Mouse (Mus musculus): Measurements from ENCODE around the gene Mipol1. TPM values are rescaled to one million over a fixed set of nuclear protein-coding genes. Genes with fewer than 3 reads are reported as not detected.
A peak's percentile ranks its signal among the peaks of the same experiment; 100 is the strongest.
"Not testable (repeated sequence)": the region's sequence is repeated elsewhere in the genome, so short reads cannot be mapped to it uniquely, and the experiment has no call there.

Gene Mipol1
- polyA plus RNA-seq, 1 experiment from 2014 or later, result 4.1 TPM

DNA sequence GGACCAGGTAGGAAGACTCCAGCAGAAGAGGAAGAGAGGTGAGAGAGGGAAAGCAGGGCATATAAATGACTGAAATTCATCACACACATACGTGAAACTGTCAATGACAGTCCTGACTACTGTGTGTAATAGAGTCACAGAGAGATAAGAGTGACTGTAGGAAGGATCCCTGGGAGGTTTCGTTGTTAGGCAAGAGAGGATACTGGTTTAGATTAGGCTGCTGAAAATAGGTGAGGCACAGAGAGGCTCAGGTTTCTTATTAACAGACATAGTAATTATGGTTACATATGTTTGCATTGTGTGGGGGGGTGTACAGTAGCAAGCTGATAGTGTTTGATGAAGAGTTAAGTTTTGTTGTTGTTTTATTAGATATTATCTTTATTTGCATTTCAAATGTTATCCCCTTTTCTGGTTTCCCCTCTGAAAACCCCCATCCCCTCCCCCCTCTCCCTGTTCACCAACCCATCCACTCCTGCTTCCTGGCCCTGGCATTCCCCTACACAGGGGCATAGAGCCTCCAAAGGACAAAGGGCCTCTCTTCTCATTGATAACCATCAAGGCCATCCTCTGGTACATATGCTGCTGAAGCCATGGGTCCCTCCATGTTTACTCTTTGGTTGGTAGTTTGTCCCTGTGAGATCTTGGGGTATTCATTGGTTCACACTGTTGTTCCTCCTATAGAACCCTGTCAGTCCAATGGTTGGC, 157.5 kb downstream of the Mipol1 start:
- no peak for ATAC-seq (ENCODE audit: low FRiP score, low read depth)
- H3K4me2 ChIP-seq, result no peak overlapping the region
- no peaks in the 10 kb centered on the region for H3K4me1 ChIP-seq (replicated peaks)
- H3K9me3 ChIP-seq, result no peaks in the 10 kb centered on the region
- H3K27me3 ChIP-seq, result no peaks in the 10 kb centered on the region
- H3K27ac ChIP-seq (replicated peaks), result no peak overlapping the region
- WGBS, result 87% methylated on average over 2 of the region's 2 CpGs
- H3K36me3 ChIP-seq, result no peaks in the 10 kb centered on the region
- H3K9ac ChIP-seq, result no peak overlapping the region
- H3K4me3 ChIP-seq, result no peak overlapping the region

DNA sequence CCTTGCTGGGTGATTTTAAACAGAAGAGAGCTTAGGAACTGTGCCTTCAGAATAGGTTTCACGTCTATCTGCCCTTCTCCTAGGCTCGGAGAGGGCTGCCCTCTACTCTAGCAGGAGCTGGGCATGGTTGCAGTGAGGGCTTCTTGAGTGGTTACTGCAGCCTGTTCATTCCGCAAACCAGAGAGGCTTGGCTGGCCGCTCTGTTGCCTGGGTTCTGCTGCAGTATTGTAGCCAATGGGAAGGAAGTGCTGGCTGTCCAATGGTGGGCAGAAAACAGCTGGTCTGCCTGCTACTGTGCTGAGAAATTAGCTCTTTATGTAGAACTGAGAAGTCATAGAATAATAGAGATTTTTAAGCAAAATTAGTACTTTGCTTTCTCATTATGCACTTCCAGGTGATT, 169.3 kb downstream of the Mipol1 start:
- Histone ChIP-seq H3K4me3 (no peak overlapping the region), H3K27ac (replicated peaks) (no peak overlapping the region), H3K4me2 (no peak overlapping the region), H3K4me1 (replicated peaks) (no peaks in the 10 kb centered on the region), H3K36me3 (no peaks in the 10 kb centered on the region), H3K27me3 (no peaks in the 10 kb centered on the region), H3K9ac (no peak overlapping the region), H3K9me3 (no peaks in the 10 kb centered on the region)
- 50% methylated on average over 4 of the region's 4 CpGs for WGBS
- 0 out of 2 replicates have a peak, but pooled peaks have one; percentile 42 for ATAC-seq (ENCODE audit: low FRiP score, low read depth)

DNA sequence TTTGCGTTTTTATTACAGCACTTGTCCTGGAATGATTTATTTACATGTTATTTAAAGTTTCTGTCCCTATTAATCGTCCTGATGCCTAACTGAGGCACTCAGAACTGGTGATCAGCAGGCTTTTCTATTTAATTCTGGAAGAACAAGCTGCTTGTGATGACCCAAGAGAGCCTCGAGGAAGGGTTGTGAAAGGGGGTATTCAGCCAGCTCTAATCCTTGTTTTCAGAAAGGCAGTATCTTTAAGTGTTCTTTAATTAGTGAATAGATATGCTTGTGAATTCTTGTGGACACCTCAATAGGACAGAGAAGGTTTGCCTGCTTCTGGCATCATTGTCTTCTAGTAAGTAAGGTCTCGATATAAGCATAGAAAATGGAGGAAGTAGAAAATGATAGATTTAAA, 170.0 kb downstream of the Mipol1 start:
- H3K9ac ChIP-seq, result no peak overlapping the region
- ATAC-seq (ENCODE audit: low FRiP score, low read depth), result no peak
- 30% methylated on average over 4 of the region's 4 CpGs for WGBS
- no peak overlapping the region for H3K4me3 ChIP-seq
- no peaks in the 10 kb centered on the region for H3K36me3 ChIP-seq
- H3K27ac ChIP-seq (replicated peaks), result no peak overlapping the region
- no peaks in the 10 kb centered on the region for H3K9me3 ChIP-seq
- H3K27me3 ChIP-seq, result no peaks in the 10 kb centered on the region
- H3K4me1 ChIP-seq (replicated peaks), result no peaks in the 10 kb centered on the region
- H3K4me2 ChIP-seq, result no peak overlapping the region

DNA sequence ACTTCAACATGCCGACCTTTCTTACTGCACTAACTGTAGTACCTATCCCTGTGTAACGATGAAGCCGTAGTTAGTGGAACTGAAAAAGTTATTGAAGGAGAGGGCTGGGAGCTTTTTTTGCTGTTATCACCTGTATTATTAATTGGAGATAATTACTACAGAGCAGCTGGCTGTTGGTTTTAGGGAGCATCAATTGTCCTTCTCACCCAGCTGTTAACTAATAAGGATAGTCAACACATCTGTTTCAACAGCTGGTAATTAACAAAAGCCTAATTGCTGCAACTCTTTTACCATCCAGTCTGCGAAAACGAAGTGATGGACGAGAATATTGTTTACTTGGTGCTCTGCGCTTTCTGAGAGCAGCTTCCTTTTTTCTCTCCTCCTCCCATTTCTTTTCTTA, 170.9 kb downstream of the Mipol1 start:
- ATAC-seq (ENCODE audit: low FRiP score, low read depth), result no peak
- Histone ChIP-seq H3K27me3 (no peaks in the 10 kb centered on the region), H3K9me3 (no peaks in the 10 kb centered on the region), H3K4me1 (replicated peaks) (no peaks in the 10 kb centered on the region), H3K27ac (replicated peaks) (no peak overlapping the region), H3K4me3 (no peak overlapping the region), H3K4me2 (0 out of 2 replicates have a peak overlapping the region, but pooled peaks have one; percentile 2), H3K9ac (no peak overlapping the region), H3K36me3 (no peaks in the 10 kb centered on the region)
- 38% methylated on average over 7 of the region's 7 CpGs for WGBS

DNA sequence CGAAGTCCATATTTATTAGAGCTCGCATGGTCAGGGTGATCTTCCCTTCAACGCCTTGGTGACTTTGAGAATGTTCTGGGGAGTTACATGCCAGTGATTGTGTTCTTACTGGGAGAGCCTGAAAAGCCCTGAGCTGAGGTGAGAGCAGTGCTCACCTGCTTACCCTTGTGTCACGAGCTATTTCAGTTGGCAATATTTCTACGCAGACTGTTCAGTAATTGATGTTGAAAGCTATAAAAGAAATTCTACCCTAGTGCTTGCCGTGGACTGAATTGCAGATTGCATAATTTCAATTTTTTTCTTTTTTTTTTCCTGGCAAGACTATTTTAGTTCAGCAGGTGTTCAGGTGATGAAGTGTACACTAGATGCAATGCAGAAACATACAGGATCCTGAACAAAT, 172.1 kb downstream of the Mipol1 start:
- H3K4me1 ChIP-seq (replicated peaks), result no peaks in the 10 kb centered on the region
- no peaks in the 10 kb centered on the region for H3K36me3 ChIP-seq
- no peaks in the 10 kb centered on the region for H3K9me3 ChIP-seq
- WGBS, result 80% methylated on average over 6 of the region's 6 CpGs
- H3K27ac ChIP-seq (replicated peaks), result no peak overlapping the region
- H3K27me3 ChIP-seq, result no peaks in the 10 kb centered on the region
- H3K9ac ChIP-seq, result no peak overlapping the region
- no peak for ATAC-seq (ENCODE audit: low FRiP score, low read depth)
- no peak overlapping the region for H3K4me3 ChIP-seq
- H3K4me2 ChIP-seq, result no peak overlapping the region

DNA sequence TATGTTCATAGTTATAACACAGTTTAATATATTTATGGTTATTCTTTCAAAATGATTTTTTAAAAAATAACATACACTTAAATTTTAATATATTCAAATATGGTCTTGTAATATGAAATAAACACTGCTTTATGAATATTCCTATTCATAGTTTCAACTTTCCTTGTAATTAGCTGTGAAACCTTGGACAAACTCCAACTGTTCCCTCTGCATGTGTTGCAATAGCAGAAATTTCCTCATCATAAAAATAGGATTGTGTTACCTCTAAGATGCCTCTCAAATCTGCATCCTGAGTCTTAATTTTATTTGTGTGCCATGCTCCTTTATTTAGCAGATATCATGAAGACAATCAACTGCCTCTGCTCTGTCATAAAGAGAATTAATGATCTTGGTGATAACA, 179.7 kb downstream of the Mipol1 start:
- Histone ChIP-seq H3K4me1 (replicated peaks) (no peaks in the 10 kb centered on the region), H3K27ac (replicated peaks) (no peak overlapping the region), H3K4me2 (no peak overlapping the region), H3K9ac (no peak overlapping the region), H3K36me3 (no peaks in the 10 kb centered on the region), H3K27me3 (no peaks in the 10 kb centered on the region), H3K9me3 (no peaks in the 10 kb centered on the region), H3K4me3 (no peak overlapping the region)
- ATAC-seq (ENCODE audit: low FRiP score, low read depth), result no peak

DNA sequence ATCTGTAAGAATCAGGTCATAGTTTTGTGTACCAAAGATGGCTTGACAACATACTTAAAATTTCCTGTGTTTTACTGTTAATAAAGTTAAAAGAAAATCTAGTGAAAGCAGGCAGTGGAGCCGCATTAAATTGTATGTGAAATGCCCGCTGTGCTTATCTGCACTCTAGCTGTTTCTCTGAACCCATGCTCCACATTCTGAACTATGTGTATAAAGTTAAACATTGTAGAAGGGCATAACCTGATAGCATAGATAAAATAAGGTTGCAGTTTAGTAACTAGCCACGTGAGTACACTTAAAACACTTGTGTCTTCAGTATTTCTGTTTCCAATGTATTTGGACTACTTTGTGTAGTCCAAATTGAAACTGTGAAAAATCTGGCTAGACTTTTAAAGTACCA, 183.6 kb downstream of the Mipol1 start:
- Histone ChIP-seq H3K4me3 (no peak overlapping the region), H3K4me1 (replicated peaks) (no peaks in the 10 kb centered on the region), H3K27ac (replicated peaks) (no peak overlapping the region), H3K9me3 (no peaks in the 10 kb centered on the region), H3K36me3 (no peaks in the 10 kb centered on the region), H3K27me3 (no peaks in the 10 kb centered on the region), H3K4me2 (no peak overlapping the region), H3K9ac (no peak overlapping the region)
- 89% methylated on average over 3 of the region's 3 CpGs for WGBS
- no peak for ATAC-seq (ENCODE audit: low FRiP score, low read depth)

DNA sequence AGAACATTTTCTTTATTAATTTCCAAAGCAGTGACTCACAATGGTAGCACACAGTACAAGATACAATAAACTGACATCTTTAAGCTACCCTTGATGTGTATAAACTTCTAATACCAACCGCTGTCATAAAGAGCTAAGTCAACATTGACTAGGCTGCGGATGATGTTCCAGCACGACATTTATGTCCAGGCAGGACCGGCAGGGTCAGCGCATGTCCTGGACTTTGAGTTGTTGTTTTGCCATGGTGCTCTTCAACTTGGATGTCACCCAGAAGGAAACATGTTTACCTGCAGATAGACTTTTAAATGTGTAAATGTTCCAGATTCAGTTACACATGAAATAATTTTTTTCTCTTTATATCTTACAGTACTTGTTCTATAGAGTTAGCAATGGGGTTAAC, 194.7 kb downstream of the Mipol1 start:
- WGBS, result 97% methylated on average over 5 of the region's 5 CpGs
- H3K36me3 ChIP-seq, result no peaks in the 10 kb centered on the region
- no peaks in the 10 kb centered on the region; the same call in 1 of the 2 replicates for H3K9me3 ChIP-seq
- no peaks in the 10 kb centered on the region for H3K27me3 ChIP-seq
- no peaks in the 10 kb centered on the region for H3K4me1 ChIP-seq (replicated peaks)
- H3K27ac ChIP-seq (replicated peaks), result no peak overlapping the region
- H3K4me2 ChIP-seq, result no peak overlapping the region
- no peak overlapping the region for H3K4me3 ChIP-seq
- H3K9ac ChIP-seq, result no peak overlapping the region
- ATAC-seq (ENCODE audit: low FRiP score, low read depth), result no peak

DNA sequence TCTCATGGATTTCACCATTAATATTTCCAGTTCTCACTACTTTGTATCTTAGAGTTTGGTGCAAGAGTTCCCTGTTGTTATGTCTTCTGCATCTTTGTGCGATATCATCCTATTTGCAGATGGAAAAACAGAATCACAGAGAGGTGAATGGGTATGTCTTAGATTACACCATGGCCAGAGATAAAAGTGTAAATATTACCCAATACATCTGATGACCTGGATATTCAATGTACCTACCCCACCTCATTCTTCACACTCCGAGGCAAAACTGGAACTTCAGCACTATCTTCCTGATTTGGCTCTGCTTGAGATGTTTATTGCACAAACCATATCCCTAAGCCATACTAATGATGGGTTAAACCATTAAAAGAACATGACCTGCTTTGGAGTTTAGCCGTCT, 198.0 kb downstream of the Mipol1 start:
- no peaks in the 10 kb centered on the region for H3K27me3 ChIP-seq
- no peaks in the 10 kb centered on the region for H3K36me3 ChIP-seq
- no peak overlapping the region for H3K9ac ChIP-seq
- ATAC-seq (ENCODE audit: low FRiP score, low read depth), result no peak
- H3K27ac ChIP-seq (replicated peaks), result no peak overlapping the region
- no peak overlapping the region for H3K4me2 ChIP-seq
- WGBS, result 89% methylated on average over 3 of the region's 3 CpGs
- H3K4me1 ChIP-seq (replicated peaks), result no peaks in the 10 kb centered on the region
- H3K4me3 ChIP-seq, result no peak overlapping the region
- H3K9me3 ChIP-seq, result no peaks in the 10 kb centered on the region; the same call in 1 of the 2 replicates

DNA sequence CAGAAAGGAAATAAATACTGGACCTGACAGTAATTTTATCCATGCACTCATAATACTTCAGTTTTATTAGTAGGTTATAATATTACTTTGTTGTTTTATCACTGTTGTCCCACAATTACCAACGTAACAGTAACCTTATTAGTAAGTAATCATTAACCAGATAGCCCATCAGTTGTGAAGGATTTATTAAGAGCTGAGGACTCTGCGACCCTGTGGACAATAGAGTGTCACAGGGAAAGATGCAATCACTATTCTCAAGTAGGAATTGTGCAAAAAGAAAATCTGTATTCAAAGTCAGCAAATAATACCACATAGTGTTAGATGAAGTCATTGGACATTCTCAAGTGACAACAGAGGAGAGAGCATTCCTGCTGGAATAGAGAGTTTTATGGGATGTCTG, 198.5 kb downstream of the Mipol1 start:
- Histone ChIP-seq H3K4me2 (no peak overlapping the region), H3K36me3 (no peaks in the 10 kb centered on the region), H3K9ac (no peak overlapping the region), H3K4me3 (no peak overlapping the region), H3K9me3 (no peaks in the 10 kb centered on the region; the same call in 1 of the 2 replicates), H3K4me1 (replicated peaks) (no peaks in the 10 kb centered on the region), H3K27ac (replicated peaks) (no peak overlapping the region), H3K27me3 (no peaks in the 10 kb centered on the region)
- no peak for ATAC-seq (ENCODE audit: low FRiP score, low read depth)
- WGBS, result 55% methylated on average over 2 of the region's 2 CpGs

DNA sequence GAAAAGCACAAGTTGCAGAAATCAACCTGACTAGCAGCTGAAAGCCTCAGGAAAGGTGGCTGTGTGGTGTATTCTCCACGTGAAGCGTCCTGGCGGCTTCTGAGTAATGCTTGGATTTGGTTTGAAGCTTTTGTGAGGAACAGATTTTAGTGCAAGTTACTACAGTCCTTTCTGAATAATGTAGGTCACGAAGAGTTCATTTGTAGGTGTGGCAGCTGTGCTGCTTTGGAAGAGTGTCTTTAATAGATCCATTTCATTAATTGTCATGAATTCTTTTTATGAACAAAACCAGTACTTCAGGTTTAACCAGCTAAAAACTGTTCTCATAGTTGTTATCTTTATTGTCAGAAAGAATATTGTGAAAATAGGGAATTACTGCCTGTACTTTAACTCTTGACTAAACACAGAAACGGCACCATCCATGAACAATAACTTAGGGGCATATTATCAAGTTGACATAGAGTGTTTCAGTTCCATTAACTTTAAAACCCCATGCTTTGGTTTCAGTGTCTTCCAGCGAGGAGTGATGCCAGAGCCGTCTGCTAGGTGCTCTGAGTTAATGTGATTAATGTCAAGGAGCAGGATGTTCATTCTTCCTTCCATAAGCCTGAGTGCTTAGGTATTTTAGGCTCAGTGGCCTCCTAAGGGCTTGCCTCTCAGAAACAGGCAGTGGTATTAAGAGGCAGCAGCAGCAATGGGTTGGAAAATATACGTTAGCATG, 206.9 kb downstream of the Mipol1 start:
- not testable (repeated sequence) for ATAC-seq (ENCODE audit: low FRiP score, low read depth); H3K27ac ChIP-seq (replicated peaks); H3K9me3 ChIP-seq; H3K9ac ChIP-seq; H3K4me3 ChIP-seq; H3K4me1 ChIP-seq (replicated peaks); H3K36me3 ChIP-seq; H3K27me3 ChIP-seq; H3K4me2 ChIP-seq
- WGBS, result 72% methylated on average over 8 of the region's 8 CpGs

DNA sequence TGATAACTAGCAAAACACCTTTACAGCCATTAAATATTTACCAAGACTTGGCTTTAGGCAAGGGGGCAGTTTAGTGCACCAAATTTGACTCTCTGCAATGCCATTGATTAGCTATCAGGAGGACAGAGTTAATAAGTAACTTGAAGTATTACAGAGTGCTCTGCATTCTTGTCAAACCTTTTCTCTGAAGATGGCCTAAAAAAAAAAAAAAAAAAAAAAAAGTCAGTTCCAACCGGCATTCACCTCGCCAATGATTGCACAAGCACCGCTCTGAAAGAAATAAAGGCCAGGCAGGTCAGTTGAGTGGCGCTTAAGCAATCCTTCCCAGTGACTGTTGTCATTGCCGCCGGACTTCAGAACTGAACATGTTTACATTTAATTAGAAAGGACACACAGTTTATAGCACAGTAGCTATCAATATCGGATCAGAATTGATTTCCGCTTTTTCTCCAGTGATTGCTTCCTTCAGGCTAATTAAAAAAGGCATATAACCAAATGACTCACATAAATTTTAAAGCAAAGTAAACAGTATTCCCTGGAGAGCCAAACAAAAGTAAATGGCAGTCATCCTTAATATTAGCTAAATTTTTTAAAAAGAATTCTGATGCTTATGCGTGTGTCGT, 214.2 kb downstream of the Mipol1 start:
- Histone ChIP-seq H3K9ac (no peak overlapping the region), H3K27me3 (no peaks in the 10 kb centered on the region), H3K4me2 (no peak overlapping the region), H3K36me3 (no peaks in the 10 kb centered on the region), H3K4me3 (no peak overlapping the region), H3K4me1 (replicated peaks) (no peaks in the 10 kb centered on the region), H3K9me3 (no peaks in the 10 kb centered on the region), H3K27ac (replicated peaks) (no peak overlapping the region)
- no peak for ATAC-seq (ENCODE audit: low FRiP score, low read depth)
- 48% methylated on average over 10 of the region's 10 CpGs for WGBS
